Mouse (Mus musculus): ENCODE measurements around the gene Sorcs3. TPM values are rescaled to one million over a fixed set of nuclear protein-coding genes. Genes with fewer than 3 reads are reported as not detected.

The Sorcs3 gene
- polyA plus RNA-seq, 1 experiment from 2014 or later, result 0.28 TPM

DNA sequence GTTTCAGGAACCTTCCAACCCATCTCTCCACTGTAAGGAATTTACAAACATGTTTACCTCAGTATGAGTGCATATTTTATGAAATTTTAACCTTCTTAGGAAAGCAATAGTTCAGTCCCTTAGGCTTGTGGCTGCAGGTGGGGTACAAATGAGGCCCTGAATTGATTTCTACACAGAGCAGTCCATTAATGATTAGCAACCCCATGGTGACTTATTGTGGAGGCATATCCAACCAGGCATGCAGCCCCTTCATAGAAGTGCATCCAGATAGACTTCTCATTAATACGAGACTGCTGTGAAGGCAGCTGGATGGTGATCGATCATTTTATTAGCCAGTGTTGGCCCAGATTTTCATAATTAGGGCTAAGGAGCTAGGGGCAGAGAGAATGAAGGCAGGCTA, 480.5 kb downstream of the Sorcs3 start:
- H3K4me3 ChIP-seq (ENCODE audit: low read depth, low read length), result no peak overlapping the region
- H3K9me3 ChIP-seq (ENCODE audit: control insufficient read depth, low read length), result no peaks in the 10 kb centered on the region
- no peak for ATAC-seq (ENCODE audit: insufficient number of reproducible peaks, low FRiP score, low TSS enrichment, low read depth)
- H3K9ac ChIP-seq (ENCODE audit: low read length), result no peak overlapping the region
- no peak overlapping the region for H3K4me2 ChIP-seq (ENCODE audit: low read depth, severe bottlenecking)
- H3K27me3 ChIP-seq (ENCODE audit: control insufficient read depth, insufficient read depth, low read length), result no peaks in the 10 kb centered on the region
- WGBS, result 80% methylated on average over 2 of the region's 2 CpGs
- no peak overlapping the region for H3K27ac ChIP-seq (replicated peaks; ENCODE audit: low read depth, low read length)
- DNase-seq (ENCODE audit: low spot score), result no peak
- H3K4me1 ChIP-seq (ENCODE audit: control insufficient read depth, insufficient read depth, low read length), result no peaks in the 10 kb centered on the region
- no peaks in the 10 kb centered on the region for H3K36me3 ChIP-seq (ENCODE audit: control insufficient read depth, insufficient read depth, low read length)

GRCm38 (mm10) chr19:48700111-48700658, 494.4 kb downstream of the Sorcs3 start:
- Histone ChIP-seq H3K9me3 (ENCODE audit: control insufficient read depth, low read length) (no peaks in the 10 kb centered on the region), H3K9ac (ENCODE audit: low read length) (no peak overlapping the region), H3K4me2 (ENCODE audit: low read depth, severe bottlenecking) (no peak overlapping the region), H3K4me1 (ENCODE audit: control insufficient read depth, insufficient read depth, low read length) (no peaks in the 10 kb centered on the region), H3K27ac (replicated peaks; ENCODE audit: low read depth, low read length) (no peak overlapping the region), H3K27me3 (ENCODE audit: control insufficient read depth, insufficient read depth, low read length) (no peaks in the 10 kb centered on the region), H3K36me3 (ENCODE audit: control insufficient read depth, insufficient read depth, low read length) (no peaks in the 10 kb centered on the region), H3K4me3 (ENCODE audit: low read depth, low read length) (no peak overlapping the region)
- ATAC-seq (ENCODE audit: insufficient number of reproducible peaks, low FRiP score, low TSS enrichment, low read depth) (no peak), DNase-seq (ENCODE audit: low spot score) (no peak)
- 66% methylated on average over 6 of the region's 6 CpGs for WGBS

DNA sequence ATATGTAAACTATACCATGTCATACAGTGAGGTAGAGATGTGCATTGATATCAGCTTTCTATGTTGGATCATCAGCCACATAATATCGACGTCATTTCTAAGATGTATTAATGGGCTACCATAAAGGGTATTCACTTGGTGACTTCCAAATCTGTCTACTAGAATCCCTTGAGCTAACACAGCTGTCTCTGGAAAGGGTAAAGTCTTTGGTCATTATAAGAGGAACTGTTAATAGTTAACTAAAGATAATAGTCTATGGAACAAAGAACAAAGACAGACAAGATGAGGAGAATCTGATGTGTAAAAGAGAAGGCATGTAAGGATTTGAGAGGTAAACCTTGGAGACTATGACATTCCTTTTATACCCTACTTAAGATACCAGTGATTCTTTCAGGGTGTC, 497.9 kb downstream of the Sorcs3 start:
- DNase-seq (ENCODE audit: low spot score) (no peak), ATAC-seq (ENCODE audit: insufficient number of reproducible peaks, low FRiP score, low TSS enrichment, low read depth) (no peak)
- Histone ChIP-seq H3K4me3 (ENCODE audit: low read depth, low read length) (no peak overlapping the region), H3K9ac (ENCODE audit: low read length) (no peak overlapping the region), H3K36me3 (ENCODE audit: control insufficient read depth, insufficient read depth, low read length) (no peaks in the 10 kb centered on the region), H3K4me1 (ENCODE audit: control insufficient read depth, insufficient read depth, low read length) (no peaks in the 10 kb centered on the region; the same call in 1 of the 2 replicates), H3K9me3 (ENCODE audit: control insufficient read depth, low read length) (no peaks in the 10 kb centered on the region), H3K27me3 (ENCODE audit: control insufficient read depth, insufficient read depth, low read length) (no peaks in the 10 kb centered on the region), H3K27ac (replicated peaks; ENCODE audit: low read depth, low read length) (no peak overlapping the region), H3K4me2 (ENCODE audit: low read depth, severe bottlenecking) (no peak overlapping the region)
- WGBS, result 93% methylated on average over 2 of the region's 2 CpGs

DNA sequence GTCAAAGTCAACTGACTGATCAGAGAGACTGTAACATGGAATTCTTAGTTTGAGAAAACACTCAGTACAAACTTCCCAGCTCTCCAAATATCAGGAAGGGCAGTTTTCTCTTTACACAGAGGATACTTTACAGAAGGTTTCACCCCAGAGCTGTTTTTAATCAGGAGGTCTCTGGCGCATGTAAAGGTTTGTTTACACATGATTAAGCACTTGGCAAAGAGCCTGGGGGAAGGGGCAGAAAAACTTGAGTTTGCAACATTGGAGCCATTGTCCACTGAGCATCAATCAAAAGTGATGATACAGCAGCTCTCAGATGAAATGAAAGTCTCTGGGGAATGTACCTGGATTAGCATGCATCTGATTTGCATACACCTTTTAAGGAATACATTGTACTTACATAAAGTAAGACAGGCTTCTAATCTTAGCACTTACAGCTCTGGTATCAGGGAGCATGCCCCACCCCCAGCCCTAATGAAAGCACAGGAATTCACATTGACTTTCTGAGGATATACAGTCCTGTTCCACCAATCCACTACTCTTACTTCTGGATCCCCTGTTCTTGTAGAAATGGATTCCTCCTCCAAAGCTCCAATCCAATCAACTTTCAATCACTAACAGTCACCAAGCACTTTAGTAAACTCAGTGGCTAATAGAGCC, 500.6 kb downstream of the Sorcs3 start:
- no peaks in the 10 kb centered on the region for H3K27me3 ChIP-seq (ENCODE audit: control insufficient read depth, insufficient read depth, low read length)
- no peaks in the 10 kb centered on the region; the same call in 1 of the 2 replicates for H3K4me1 ChIP-seq (ENCODE audit: control insufficient read depth, insufficient read depth, low read length)
- no peak overlapping the region for H3K27ac ChIP-seq (replicated peaks; ENCODE audit: low read depth, low read length)
- H3K4me3 ChIP-seq (ENCODE audit: low read depth, low read length), result no peak overlapping the region
- no peaks in the 10 kb centered on the region for H3K9me3 ChIP-seq (ENCODE audit: control insufficient read depth, low read length)
- ATAC-seq (ENCODE audit: insufficient number of reproducible peaks, low FRiP score, low TSS enrichment, low read depth), result no peak
- no peaks in the 10 kb centered on the region for H3K36me3 ChIP-seq (ENCODE audit: control insufficient read depth, insufficient read depth, low read length)
- no peak overlapping the region for H3K4me2 ChIP-seq (ENCODE audit: low read depth, severe bottlenecking)
- no peak overlapping the region for H3K9ac ChIP-seq (ENCODE audit: low read length)
- DNase-seq (ENCODE audit: low spot score), result peak; percentile 26
- WGBS, result 9% methylated on average over 1 of the region's 1 CpGs

GRCm38 (mm10) chr19:48706924-48707320, 501.1 kb downstream of the Sorcs3 start:
- Histone ChIP-seq H3K36me3 (ENCODE audit: control insufficient read depth, insufficient read depth, low read length) (no peaks in the 10 kb centered on the region), H3K4me2 (ENCODE audit: low read depth, severe bottlenecking) (no peak overlapping the region), H3K9ac (ENCODE audit: low read length) (no peak overlapping the region), H3K27ac (replicated peaks; ENCODE audit: low read depth, low read length) (no peak overlapping the region), H3K4me3 (ENCODE audit: low read depth, low read length) (no peak overlapping the region), H3K9me3 (ENCODE audit: control insufficient read depth, low read length) (no peaks in the 10 kb centered on the region), H3K27me3 (ENCODE audit: control insufficient read depth, insufficient read depth, low read length) (no peaks in the 10 kb centered on the region), H3K4me1 (ENCODE audit: control insufficient read depth, insufficient read depth, low read length) (no peaks in the 10 kb centered on the region; the same call in 1 of the 2 replicates)
- WGBS, result 93% methylated on average over 1 of the region's 1 CpGs
- no peak for ATAC-seq (ENCODE audit: insufficient number of reproducible peaks, low FRiP score, low TSS enrichment, low read depth)
- no peak for DNase-seq (ENCODE audit: low spot score)

- no peak overlapping the region for H3K27ac ChIP-seq (replicated peaks; ENCODE audit: low read depth, low read length)
- no peaks in the 10 kb centered on the region for H3K36me3 ChIP-seq (ENCODE audit: control insufficient read depth, insufficient read depth, low read length)
- no peaks in the 10 kb centered on the region for H3K4me1 ChIP-seq (ENCODE audit: control insufficient read depth, insufficient read depth, low read length)
- no peak overlapping the region for H3K9ac ChIP-seq (ENCODE audit: low read length)
- 90% methylated on average over 6 of the region's 6 CpGs for WGBS
- DNase-seq (ENCODE audit: low spot score) (no peak), ATAC-seq (ENCODE audit: insufficient number of reproducible peaks, low FRiP score, low TSS enrichment, low read depth) (no peak)
- no peak overlapping the region for H3K4me2 ChIP-seq (ENCODE audit: low read depth, severe bottlenecking)
- H3K4me3 ChIP-seq (ENCODE audit: low read depth, low read length), result no peak overlapping the region
- no peaks in the 10 kb centered on the region for H3K9me3 ChIP-seq (ENCODE audit: control insufficient read depth, low read length)
- no peaks in the 10 kb centered on the region for H3K27me3 ChIP-seq (ENCODE audit: control insufficient read depth, insufficient read depth, low read length)
These were observed 520.1 kb downstream of the Sorcs3 start for GRCm38 (mm10) chr19:48725851-48726419.

GRCm38 (mm10) chr19:48727048-48727447, 521.2 kb downstream of the Sorcs3 start:
- Histone ChIP-seq H3K9ac (ENCODE audit: low read length) (no peak overlapping the region), H3K36me3 (ENCODE audit: control insufficient read depth, insufficient read depth, low read length) (no peaks in the 10 kb centered on the region), H3K9me3 (ENCODE audit: control insufficient read depth, low read length) (no peaks in the 10 kb centered on the region), H3K4me3 (ENCODE audit: low read depth, low read length) (no peak overlapping the region), H3K4me1 (ENCODE audit: control insufficient read depth, insufficient read depth, low read length) (no peaks in the 10 kb centered on the region), H3K4me2 (ENCODE audit: low read depth, severe bottlenecking) (no peak overlapping the region), H3K27me3 (ENCODE audit: control insufficient read depth, insufficient read depth, low read length) (no peaks in the 10 kb centered on the region), H3K27ac (replicated peaks; ENCODE audit: low read depth, low read length) (no peak overlapping the region)
- 89% methylated on average over 3 of the region's 3 CpGs for WGBS
- no peak for ATAC-seq (ENCODE audit: insufficient number of reproducible peaks, low FRiP score, low TSS enrichment, low read depth)
- no peak for DNase-seq (ENCODE audit: low spot score)

DNA sequence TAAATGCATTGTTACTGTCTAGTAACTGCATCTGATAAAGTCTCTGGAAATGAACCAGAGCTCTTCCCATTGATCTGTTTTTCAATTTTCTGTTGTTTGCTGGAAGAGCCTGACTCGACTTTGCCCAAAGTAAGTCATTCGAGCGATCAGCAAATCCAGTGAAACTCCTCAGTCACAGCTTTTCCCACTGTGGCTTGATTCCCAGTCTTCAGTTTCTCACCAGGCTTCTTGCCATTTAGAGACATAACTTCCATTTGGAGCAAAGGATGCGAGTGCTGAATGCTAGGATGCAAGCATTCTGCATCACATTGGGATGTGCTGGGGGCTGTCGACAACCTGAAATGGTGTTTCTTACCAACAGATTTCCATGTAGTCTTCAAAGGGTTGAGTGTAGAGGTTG, 521.8 kb downstream of the Sorcs3 start:
- no peaks in the 10 kb centered on the region for H3K36me3 ChIP-seq (ENCODE audit: control insufficient read depth, insufficient read depth, low read length)
- H3K9me3 ChIP-seq (ENCODE audit: control insufficient read depth, low read length), result no peaks in the 10 kb centered on the region
- H3K4me3 ChIP-seq (ENCODE audit: low read depth, low read length), result no peak overlapping the region
- H3K4me1 ChIP-seq (ENCODE audit: control insufficient read depth, insufficient read depth, low read length), result no peaks in the 10 kb centered on the region
- ATAC-seq (ENCODE audit: insufficient number of reproducible peaks, low FRiP score, low TSS enrichment, low read depth), result no peak
- no peak overlapping the region for H3K27ac ChIP-seq (replicated peaks; ENCODE audit: low read depth, low read length)
- H3K9ac ChIP-seq (ENCODE audit: low read length), result no peak overlapping the region
- no peaks in the 10 kb centered on the region for H3K27me3 ChIP-seq (ENCODE audit: control insufficient read depth, insufficient read depth, low read length)
- no peak overlapping the region for H3K4me2 ChIP-seq (ENCODE audit: low read depth, severe bottlenecking)
- 89% methylated on average over 5 of the region's 5 CpGs for WGBS
- DNase-seq (ENCODE audit: low spot score), result no peak

Data from limb, embryonic 11.5 days (tissue).